Mouse (Mus musculus): ENCODE data around the gene Pigs. TPM values are rescaled to one million over a fixed set of nuclear protein-coding genes. Genes with fewer than 3 reads are reported as not detected.

Gene Pigs
- polyA plus RNA-seq, 1 experiment from 2014 or later = 72.3 TPM

DNA sequence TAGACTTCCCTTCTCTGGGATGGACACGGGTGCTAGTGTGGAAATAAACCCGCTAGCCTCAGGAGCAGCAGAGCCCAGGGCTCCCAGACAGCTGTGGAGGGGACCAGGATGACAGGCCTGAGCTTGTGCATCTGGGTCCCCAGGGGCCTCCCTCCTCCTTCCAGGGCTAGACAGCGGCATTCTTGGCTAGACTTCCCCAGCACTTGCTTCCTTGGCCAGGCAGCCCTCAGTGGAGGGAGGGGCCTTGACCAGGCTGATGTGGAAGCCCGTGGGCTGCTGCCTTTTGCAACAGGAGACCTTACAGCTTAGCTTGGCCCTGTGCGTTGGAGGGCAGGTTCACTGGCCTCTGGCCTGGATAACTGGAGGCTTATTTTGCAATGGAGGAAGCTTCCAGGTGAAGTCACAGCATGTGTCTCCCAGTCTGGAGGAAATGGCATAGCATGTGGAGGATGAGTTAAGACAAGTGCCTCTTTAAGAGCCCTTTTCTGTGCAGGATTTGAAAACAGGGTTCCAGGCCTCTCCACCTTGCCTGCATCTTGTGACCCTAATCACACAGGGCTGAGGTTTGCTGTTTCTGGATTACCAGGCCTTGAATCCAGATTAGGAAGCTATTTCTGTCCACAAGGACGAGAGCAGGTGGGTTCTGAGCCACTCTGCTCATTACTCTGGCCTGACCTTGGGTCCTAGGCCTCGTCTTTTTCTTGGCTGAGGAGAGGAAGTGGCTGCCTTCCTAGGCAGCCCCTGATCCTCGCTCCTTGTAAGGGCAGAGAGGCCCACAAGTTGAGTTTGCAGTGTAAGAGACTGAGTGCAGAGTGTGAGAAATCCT lies 16.9 kb downstream of the Pigs start:
- Histone ChIP-seq H3K4me1 (ENCODE audit: control insufficient read depth, insufficient read depth, low read length) (peaks cover 21% of the 10 kb centered on the region), H3K4me3 (ENCODE audit: low read depth, low read length) (peak overlapping the region; percentile 84), H3K9ac (ENCODE audit: low read depth, low read length) (peak overlapping the region; percentile 40), H3K27me3 (replicated peaks; ENCODE audit: control insufficient read depth, insufficient read depth, low read length) (no peaks in the 10 kb centered on the region), H3K9me3 (ENCODE audit: control insufficient read depth, low read length) (no peaks in the 10 kb centered on the region), H3K36me3 (ENCODE audit: control insufficient read depth, insufficient read depth, low read length) (peaks cover 25% of the 10 kb centered on the region), H3K27ac (replicated peaks; ENCODE audit: low read depth, low read length) (no peak overlapping the region), H3K4me2 (ENCODE audit: low read depth, low read length) (peak overlapping the region; percentile 66)
- 46% methylated on average over 7 of the region's 8 CpGs for WGBS
- peak; percentile 72 for DNase-seq (ENCODE audit: low spot score)
- no peak for ATAC-seq (ENCODE audit: low read depth)

DNA sequence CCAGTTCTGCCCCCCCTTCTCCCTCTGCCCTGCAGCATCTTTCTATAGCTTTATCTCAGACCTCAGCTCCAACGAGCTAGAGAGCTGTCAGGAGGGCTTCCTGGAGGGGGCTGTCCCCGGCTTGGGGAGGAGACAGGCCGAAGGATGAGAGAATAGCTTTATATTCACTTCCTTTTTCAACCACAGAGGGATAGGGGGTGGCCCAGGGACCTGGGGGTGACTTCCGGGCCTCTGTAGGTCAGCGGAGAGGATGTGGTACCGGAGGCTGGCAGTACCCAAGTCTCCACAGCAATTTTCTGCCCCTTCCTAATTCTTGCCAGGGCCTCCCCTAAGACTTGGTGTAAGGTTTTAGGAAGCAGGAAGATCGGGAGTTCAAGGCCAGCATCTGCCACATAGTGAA lies 17.6 kb downstream of the Pigs start:
- Histone ChIP-seq H3K4me1 (ENCODE audit: control insufficient read depth, insufficient read depth, low read length) (peaks cover 21% of the 10 kb centered on the region), H3K36me3 (ENCODE audit: control insufficient read depth, insufficient read depth, low read length) (peaks cover 24% of the 10 kb centered on the region), H3K27me3 (replicated peaks; ENCODE audit: control insufficient read depth, insufficient read depth, low read length) (no peaks in the 10 kb centered on the region), H3K9me3 (ENCODE audit: control insufficient read depth, low read length) (no peaks in the 10 kb centered on the region), H3K9ac (ENCODE audit: low read depth, low read length) (peak overlapping the region; percentile 40), H3K27ac (replicated peaks; ENCODE audit: low read depth, low read length) (no peak overlapping the region), H3K4me3 (ENCODE audit: low read depth, low read length) (no peak overlapping the region), H3K4me2 (ENCODE audit: low read depth, low read length) (0 out of 2 replicates have a peak overlapping the region, but pooled peaks have one; percentile 66)
- DNase-seq (ENCODE audit: low spot score) = no peak
- no peak for ATAC-seq (ENCODE audit: low read depth)
- 68% methylated on average over 7 of the region's 7 CpGs for WGBS

DNA sequence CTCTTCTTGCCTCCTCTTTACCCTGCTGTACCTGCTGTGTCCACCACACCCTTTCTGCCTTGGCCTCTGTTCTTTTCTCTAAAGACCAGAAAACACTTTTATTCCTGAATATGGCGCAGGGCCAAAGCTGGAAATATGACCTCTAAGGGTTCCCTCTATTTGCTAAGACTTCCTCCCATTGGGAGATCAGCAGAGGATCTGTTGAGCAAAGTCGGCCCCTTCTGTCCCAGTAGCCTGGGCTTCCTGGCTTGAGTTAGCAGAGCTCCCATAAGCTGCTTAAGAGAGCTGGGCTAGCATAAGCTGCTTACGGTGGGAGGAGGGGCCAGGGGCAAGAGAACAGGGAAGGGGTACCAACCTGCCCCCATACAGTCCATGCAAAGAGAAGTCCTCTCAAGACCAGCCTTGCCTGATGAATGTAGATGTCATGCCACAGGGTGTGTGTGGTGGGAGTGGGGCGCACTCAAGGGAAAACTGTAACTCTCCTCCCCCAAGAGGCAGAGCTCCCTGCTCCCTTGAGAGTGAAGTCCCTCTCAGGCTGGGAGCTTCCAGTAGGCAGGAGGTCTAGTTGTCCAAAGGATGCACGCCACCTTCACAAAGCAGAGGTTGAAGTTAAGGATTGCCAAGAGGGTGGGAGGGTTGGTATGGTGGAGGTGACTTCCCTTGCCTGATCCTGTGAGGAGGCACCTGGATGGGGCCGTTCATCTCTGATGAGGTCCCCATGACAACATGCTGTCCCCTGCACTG lies 18.3 kb downstream of the Pigs start:
- WGBS = 73% methylated on average over 6 of the region's 6 CpGs
- peaks cover 24% of the 10 kb centered on the region for H3K36me3 ChIP-seq (ENCODE audit: control insufficient read depth, insufficient read depth, low read length)
- DNase-seq (ENCODE audit: low spot score) = peak; percentile 64
- no peaks in the 10 kb centered on the region for H3K27me3 ChIP-seq (replicated peaks; ENCODE audit: control insufficient read depth, insufficient read depth, low read length)
- no peak overlapping the region for H3K4me3 ChIP-seq (ENCODE audit: low read depth, low read length)
- H3K9me3 ChIP-seq (ENCODE audit: control insufficient read depth, low read length) = no peaks in the 10 kb centered on the region
- H3K4me2 ChIP-seq (ENCODE audit: low read depth, low read length) = peak overlapping the region; percentile 66; the same call in 1 of the 2 replicates
- 0 out of 2 replicates have a peak overlapping the region, but pooled peaks have one; percentile 40 for H3K9ac ChIP-seq (ENCODE audit: low read depth, low read length)
- H3K27ac ChIP-seq (replicated peaks; ENCODE audit: low read depth, low read length) = no peak overlapping the region
- H3K4me1 ChIP-seq (ENCODE audit: control insufficient read depth, insufficient read depth, low read length) = peaks cover 21% of the 10 kb centered on the region
- peak; percentile 20; the same call in 1 of the 2 replicates for ATAC-seq (ENCODE audit: low read depth)

DNA sequence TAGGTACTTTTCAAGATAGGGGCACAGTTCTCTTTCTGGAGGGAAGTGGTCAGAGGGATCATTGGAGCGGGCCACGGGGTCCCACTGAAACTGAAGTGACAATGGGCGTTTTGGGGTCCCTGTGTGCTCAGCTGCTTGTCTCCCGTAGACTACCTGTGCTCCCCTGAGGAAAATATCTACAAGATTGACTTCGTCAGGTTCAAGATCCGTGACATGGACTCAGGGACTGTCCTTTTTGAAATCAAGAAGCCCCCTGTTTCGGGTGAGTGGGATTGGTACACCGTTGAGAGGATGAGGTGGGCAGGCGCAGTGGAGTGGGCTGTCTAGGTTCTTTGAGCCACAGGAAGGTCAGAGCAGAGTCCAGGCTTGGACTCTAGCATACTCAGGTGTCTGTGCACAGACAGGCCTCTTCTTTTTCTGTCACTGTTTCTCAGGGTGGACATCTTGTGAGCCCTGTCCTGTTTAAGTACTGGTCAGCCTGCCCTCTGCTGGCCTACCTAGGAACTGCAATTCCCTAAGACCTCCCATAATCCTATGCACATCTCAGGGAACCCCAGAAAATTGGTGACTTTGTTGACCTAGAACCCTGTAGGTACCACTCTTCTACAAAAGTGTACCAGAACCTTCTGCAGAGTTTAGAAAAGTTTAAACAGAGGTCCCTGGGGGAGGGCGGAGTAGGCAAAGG lies 19.0 kb downstream of the Pigs start:
- no peaks in the 10 kb centered on the region for H3K27me3 ChIP-seq (replicated peaks; ENCODE audit: control insufficient read depth, insufficient read depth, low read length)
- DNase-seq (ENCODE audit: low spot score) = peak; percentile 75
- peaks cover 21% of the 10 kb centered on the region for H3K4me1 ChIP-seq (ENCODE audit: control insufficient read depth, insufficient read depth, low read length)
- H3K36me3 ChIP-seq (ENCODE audit: control insufficient read depth, insufficient read depth, low read length) = peaks cover 24% of the 10 kb centered on the region
- H3K4me3 ChIP-seq (ENCODE audit: low read depth, low read length) = no peak overlapping the region
- ATAC-seq (ENCODE audit: low read depth) = peak; percentile 16; the same call in 1 of the 2 replicates
- H3K4me2 ChIP-seq (ENCODE audit: low read depth, low read length) = no peak overlapping the region
- H3K9ac ChIP-seq (ENCODE audit: low read depth, low read length) = no peak overlapping the region
- WGBS = 94% methylated on average over 10 of the region's 10 CpGs
- no peaks in the 10 kb centered on the region for H3K9me3 ChIP-seq (ENCODE audit: control insufficient read depth, low read length)
- no peak overlapping the region for H3K27ac ChIP-seq (replicated peaks; ENCODE audit: low read depth, low read length)

DNA sequence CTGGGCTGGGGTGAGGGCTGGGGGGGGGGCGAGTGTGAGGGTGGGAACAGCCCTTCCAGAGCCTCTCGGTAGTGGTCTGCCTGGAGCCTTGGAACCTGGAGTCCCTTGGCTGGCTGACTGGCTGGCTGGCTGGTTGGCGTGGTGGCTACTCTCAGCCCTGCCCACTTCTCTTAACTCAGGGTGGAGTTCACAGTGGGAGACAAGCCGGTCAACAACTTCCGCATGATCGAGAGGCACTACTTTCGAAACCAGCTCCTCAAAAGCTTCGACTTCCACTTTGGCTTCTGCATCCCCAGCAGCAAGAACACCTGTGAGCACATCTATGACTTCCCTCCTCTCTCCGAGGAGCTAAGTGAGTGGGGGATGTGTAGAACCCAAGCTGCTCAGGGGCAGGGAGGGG lies 19.7 kb downstream of the Pigs start:
- WGBS = 81% methylated on average over 8 of the region's 9 CpGs
- Histone ChIP-seq H3K4me1 (ENCODE audit: control insufficient read depth, insufficient read depth, low read length) (peaks cover 21% of the 10 kb centered on the region), H3K27ac (replicated peaks; ENCODE audit: low read depth, low read length) (no peak overlapping the region), H3K36me3 (ENCODE audit: control insufficient read depth, insufficient read depth, low read length) (peaks cover 24% of the 10 kb centered on the region), H3K9me3 (ENCODE audit: control insufficient read depth, low read length) (no peaks in the 10 kb centered on the region), H3K27me3 (replicated peaks; ENCODE audit: control insufficient read depth, insufficient read depth, low read length) (no peaks in the 10 kb centered on the region), H3K9ac (ENCODE audit: low read depth, low read length) (no peak overlapping the region), H3K4me3 (ENCODE audit: low read depth, low read length) (no peak overlapping the region), H3K4me2 (ENCODE audit: low read depth, low read length) (no peak overlapping the region)
- ATAC-seq (ENCODE audit: low read depth) (no peak), DNase-seq (ENCODE audit: low spot score) (no peak)

DNA sequence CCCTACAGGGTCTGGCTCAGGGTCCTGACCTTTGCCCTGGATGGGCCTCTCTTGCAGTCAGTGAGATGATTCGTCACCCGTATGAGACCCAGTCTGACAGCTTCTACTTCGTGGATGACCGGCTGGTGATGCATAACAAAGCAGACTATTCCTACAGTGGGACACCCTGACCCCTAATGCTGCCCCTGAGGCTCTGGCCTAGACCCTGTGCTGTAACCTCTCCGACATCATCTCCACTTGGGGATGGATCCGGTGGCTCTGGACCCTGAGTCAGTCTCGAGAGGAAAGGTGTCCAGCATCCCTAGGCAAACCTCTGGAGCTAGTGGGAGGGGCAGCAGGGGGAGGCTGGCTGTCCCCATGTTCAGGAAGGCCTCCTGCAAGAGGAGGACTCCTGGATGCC lies 20.3 kb downstream of the Pigs start:
- Histone ChIP-seq H3K36me3 (ENCODE audit: control insufficient read depth, insufficient read depth, low read length) (peaks cover 24% of the 10 kb centered on the region), H3K4me2 (ENCODE audit: low read depth, low read length) (no peak overlapping the region), H3K4me1 (ENCODE audit: control insufficient read depth, insufficient read depth, low read length) (peaks cover 21% of the 10 kb centered on the region), H3K4me3 (ENCODE audit: low read depth, low read length) (no peak overlapping the region), H3K9ac (ENCODE audit: low read depth, low read length) (no peak overlapping the region), H3K27ac (replicated peaks; ENCODE audit: low read depth, low read length) (no peak overlapping the region), H3K9me3 (ENCODE audit: control insufficient read depth, low read length) (no peaks in the 10 kb centered on the region), H3K27me3 (replicated peaks; ENCODE audit: control insufficient read depth, insufficient read depth, low read length) (no peaks in the 10 kb centered on the region)
- 60% methylated on average over 7 of the region's 7 CpGs for WGBS
- DNase-seq (ENCODE audit: low spot score) = no peak
- ATAC-seq (ENCODE audit: low read depth) = no peak

DNA sequence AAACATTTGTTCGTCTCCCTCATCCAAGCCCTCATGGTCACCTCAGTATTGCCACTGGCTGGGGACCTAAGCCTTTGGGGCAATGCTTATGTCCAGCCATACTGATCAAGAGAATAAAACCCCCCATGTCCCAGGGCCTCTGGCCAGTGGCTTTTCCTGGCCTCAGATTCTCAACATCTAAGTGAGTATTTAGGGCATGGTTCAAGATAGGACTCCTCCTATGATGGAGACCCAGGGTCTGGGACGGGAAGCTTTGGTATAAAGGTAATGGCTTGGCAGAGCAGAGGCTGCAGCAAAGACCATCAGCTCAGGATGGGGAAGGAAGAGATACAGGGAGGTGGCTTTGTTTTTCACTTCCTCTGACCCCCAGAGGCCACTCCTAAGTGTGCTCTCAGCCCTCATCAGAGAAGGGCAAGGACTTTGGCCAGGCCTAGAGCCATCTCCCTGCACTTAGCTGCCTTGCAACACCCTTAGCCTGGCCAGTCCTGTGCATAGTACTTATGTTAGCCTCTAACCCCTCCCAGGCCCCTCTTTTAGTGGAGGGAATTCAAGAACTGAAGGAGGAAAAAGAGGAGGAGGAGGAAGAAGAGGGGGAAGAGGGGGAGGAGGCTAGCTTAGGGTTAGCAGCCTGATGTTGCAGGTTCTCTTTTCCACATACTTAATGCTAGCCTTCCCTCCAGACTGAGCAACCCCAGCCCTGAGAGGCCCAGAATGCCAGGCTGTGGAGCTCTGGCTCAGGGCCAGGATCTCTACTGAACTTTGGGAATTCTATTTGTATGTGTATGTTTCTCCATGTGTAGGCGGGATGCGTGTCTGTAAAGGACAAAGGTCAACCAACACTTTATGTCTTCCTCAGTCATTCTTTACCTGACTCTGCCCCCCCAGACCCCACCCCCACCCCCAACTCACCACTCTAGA lies 21.5 kb downstream of the Pigs start:
- no peak overlapping the region for H3K4me2 ChIP-seq (ENCODE audit: low read depth, low read length)
- H3K36me3 ChIP-seq (ENCODE audit: control insufficient read depth, insufficient read depth, low read length) = peaks cover 24% of the 10 kb centered on the region
- no peak overlapping the region for H3K4me3 ChIP-seq (ENCODE audit: low read depth, low read length)
- no peak overlapping the region for H3K27ac ChIP-seq (replicated peaks; ENCODE audit: low read depth, low read length)
- peaks cover 17% of the 10 kb centered on the region for H3K4me1 ChIP-seq (ENCODE audit: control insufficient read depth, insufficient read depth, low read length)
- no peak for DNase-seq (ENCODE audit: low spot score)
- ATAC-seq (ENCODE audit: low read depth) = no peak
- no peaks in the 10 kb centered on the region for H3K27me3 ChIP-seq (replicated peaks; ENCODE audit: control insufficient read depth, insufficient read depth, low read length)
- WGBS = 76% methylated on average over 4 of the region's 4 CpGs
- H3K9me3 ChIP-seq (ENCODE audit: control insufficient read depth, low read length) = no peaks in the 10 kb centered on the region
- no peak overlapping the region for H3K9ac ChIP-seq (ENCODE audit: low read depth, low read length)

DNA sequence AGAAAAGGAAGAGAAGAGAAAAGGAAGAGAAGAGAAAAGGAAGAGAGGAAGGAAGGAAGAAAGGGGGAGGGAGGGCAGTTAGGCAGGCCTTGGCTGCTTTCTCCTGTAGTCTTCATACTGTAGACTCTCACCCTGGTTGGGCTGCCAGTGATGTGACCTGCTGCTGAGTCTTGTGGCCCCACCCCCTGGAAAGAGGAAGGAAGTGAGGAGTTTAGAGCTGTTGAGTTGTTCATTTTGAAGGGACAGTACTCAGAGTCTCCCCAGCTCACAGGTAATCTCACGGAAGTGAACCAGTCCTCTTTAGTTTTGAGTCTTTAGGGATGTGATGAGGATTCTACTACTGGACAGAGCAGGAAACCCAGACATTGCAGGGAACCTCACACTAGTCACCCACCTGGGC lies 24.9 kb downstream of the Pigs start:
- Histone ChIP-seq H3K36me3 (ENCODE audit: control insufficient read depth, insufficient read depth, low read length) (peaks cover 15% of the 10 kb centered on the region), H3K27ac (replicated peaks; ENCODE audit: low read depth, low read length) (no peak overlapping the region), H3K9ac (ENCODE audit: low read depth, low read length) (no peak overlapping the region), H3K4me2 (ENCODE audit: low read depth, low read length) (no peak overlapping the region), H3K27me3 (replicated peaks; ENCODE audit: control insufficient read depth, insufficient read depth, low read length) (no peaks in the 10 kb centered on the region), H3K4me1 (ENCODE audit: control insufficient read depth, insufficient read depth, low read length) (no peaks in the 10 kb centered on the region), H3K9me3 (ENCODE audit: control insufficient read depth, low read length) (no peaks in the 10 kb centered on the region), H3K4me3 (ENCODE audit: low read depth, low read length) (no peak overlapping the region)
- 67% methylated on average over 1 of the region's 1 CpGs for WGBS
- DNase-seq (ENCODE audit: low spot score) (no peak), ATAC-seq (ENCODE audit: low read depth) (no peak)
